Mouse (Mus musculus): ENCODE results near the gene Btaf1.

Btaf1 gene

GRCm38 (mm10) chr19:36925671-36926552, at the start of gene Btaf1:
Btaf1 (plus strand) TSS chr19:36926079.
- peak; percentile 68 for DNase-seq (ENCODE audit: low read depth)

- no peak for DNase-seq (ENCODE audit: low read depth)
Measured at GRCm38 (mm10) chr19:36877329-36877728, 48.5 kb upstream of the Btaf1 start.

- no peak for DNase-seq (ENCODE audit: low read depth)
Measured at GRCm38 (mm10) chr19:36878743-36879495, 47.0 kb upstream of the Btaf1 start.

- DNase-seq (ENCODE audit: low read depth), result peak; percentile 29
Measured at GRCm38 (mm10) chr19:36883119-36883518, 42.8 kb upstream of the Btaf1 start.

- DNase-seq (ENCODE audit: low read depth), result no peak
Measured at GRCm38 (mm10) chr19:36886316-36886715, 39.6 kb upstream of the Btaf1 start.

GRCm38 (mm10) chr19:36887706-36888105, 38.2 kb upstream of the Btaf1 start:
- no peak for DNase-seq (ENCODE audit: low read depth)

GRCm38 (mm10) chr19:36891746-36892145, 34.1 kb upstream of the Btaf1 start:
- no peak for DNase-seq (ENCODE audit: low read depth)

- DNase-seq (ENCODE audit: low read depth), result no peak
Measured at GRCm38 (mm10) chr19:36896791-36897569, 28.9 kb upstream of the Btaf1 start.

- DNase-seq (ENCODE audit: low read depth), result no peak
Measured at GRCm38 (mm10) chr19:36897778-36898177, 28.1 kb upstream of the Btaf1 start.

- DNase-seq (ENCODE audit: low read depth), result no peak
Measured at GRCm38 (mm10) chr19:36903377-36903776, 22.5 kb upstream of the Btaf1 start.

- DNase-seq (ENCODE audit: low read depth), result no peak
Measured at GRCm38 (mm10) chr19:36904211-36905007, 21.5 kb upstream of the Btaf1 start.

GRCm38 (mm10) chr19:36909150-36909549, 16.7 kb upstream of the Btaf1 start:
- DNase-seq (ENCODE audit: low read depth), result no peak

GRCm38 (mm10) chr19:36909676-36910292, 16.1 kb upstream of the Btaf1 start:
- peak; percentile 72 for DNase-seq (ENCODE audit: low read depth)

- no peak for DNase-seq (ENCODE audit: low read depth)
Measured at GRCm38 (mm10) chr19:36910424-36911045, 15.3 kb upstream of the Btaf1 start.

- DNase-seq (ENCODE audit: low read depth), result no peak
Measured at GRCm38 (mm10) chr19:36913064-36913463, 12.8 kb upstream of the Btaf1 start.

GRCm38 (mm10) chr19:36916206-36916605, 9.7 kb upstream of the Btaf1 start:
- no peak for DNase-seq (ENCODE audit: low read depth)

- DNase-seq (ENCODE audit: low read depth), result no peak
Measured at GRCm38 (mm10) chr19:36916876-36917389, 8.9 kb upstream of the Btaf1 start.

- DNase-seq (ENCODE audit: low read depth), result no peak
Measured at GRCm38 (mm10) chr19:36918441-36919301, 7.2 kb upstream of the Btaf1 start.

- no peak for DNase-seq (ENCODE audit: low read depth)
Measured at GRCm38 (mm10) chr19:36919466-36919865, 6.4 kb upstream of the Btaf1 start, which contains the start of gene Fgfbp3. Fgfbp3 (minus strand) TSS chr19:36919615.
